Mouse (Mus musculus): Measurements from ENCODE around the gene Ifi35. TPM values are rescaled to one million over a fixed set of nuclear protein-coding genes. Genes with fewer than 3 reads are reported as not detected.
"Not testable (repeated sequence)": the region's sequence is repeated elsewhere in the genome, so short reads cannot be mapped to it uniquely, and the experiment has no call there.

Ifi35 gene
- polyA plus RNA-seq, 1 experiment from 2014 or later, result 31.9 TPM

DNA sequence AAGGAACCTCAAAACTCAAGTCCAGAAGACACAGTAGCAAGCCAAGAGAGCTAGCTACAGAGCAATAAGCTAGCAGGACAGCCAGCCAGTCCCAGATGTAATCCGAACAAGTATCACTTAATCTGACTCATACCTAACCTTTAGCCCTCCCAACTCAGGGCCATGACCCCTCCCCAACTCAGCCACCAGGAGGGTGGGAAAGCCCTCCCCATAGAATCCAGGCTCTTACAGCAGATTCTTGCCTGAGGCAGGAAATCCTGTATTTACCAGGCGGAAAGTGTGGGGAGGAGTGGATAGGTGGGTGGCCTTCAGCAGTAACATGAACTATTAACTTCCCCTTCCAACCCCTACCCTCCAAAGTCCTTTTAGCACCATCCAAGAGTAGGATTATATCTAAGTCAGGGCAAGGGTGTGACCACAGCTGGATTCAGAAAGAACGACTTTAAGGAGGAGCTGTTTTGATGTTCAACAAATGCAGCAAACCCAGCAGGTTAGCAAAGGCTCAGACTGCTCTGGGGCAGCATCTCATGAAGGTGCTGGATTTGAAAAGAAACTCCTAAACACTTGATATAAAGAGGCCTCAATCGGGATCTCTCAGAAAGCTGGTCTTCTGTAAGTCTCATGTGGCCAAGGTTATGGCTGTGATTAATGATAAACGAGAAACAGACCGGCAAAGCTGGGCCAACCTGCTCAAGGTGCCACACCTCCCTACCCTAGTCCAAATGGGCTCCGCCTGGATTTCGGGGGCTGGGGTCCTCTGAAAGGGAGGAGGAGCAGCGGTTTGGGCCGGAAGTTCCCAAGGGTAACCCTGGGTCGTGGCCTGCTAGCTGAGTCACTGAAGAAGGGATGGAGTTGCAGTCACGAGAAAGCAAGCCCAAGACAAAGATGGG, 16.2 kb downstream of the Ifi35 start, which contains the start of gene Rnd2:
Gene Rnd2, plus strand, starts transcription at position 789 of the 890 bp plus-strand sequence.
- Histone ChIP-seq H3K9me3 (replicated peaks; ENCODE audit: control insufficient read depth, low read length) (no peaks in the 10 kb centered on the region), H3K4me3 (ENCODE audit: low read length) (peak within 1 kb of the TSS; percentile 88), H3K4me1 (ENCODE audit: control insufficient read depth, insufficient read depth, low read length) (peaks cover 30% of the 10 kb centered on the region), H3K36me3 (ENCODE audit: control insufficient read depth, insufficient read depth) (peaks cover 14% of the 10 kb centered on the region), H3K9ac (ENCODE audit: low read length) (peak within 1 kb of the TSS; percentile 87), H3K27ac (ENCODE audit: low read length) (peak within 1 kb of the TSS; percentile 88), H3K27me3 (ENCODE audit: control insufficient read depth, insufficient read depth, low read length) (no peaks in the 10 kb centered on the region), H3K4me2 (ENCODE audit: low read depth, low read length) (peak within 1 kb of the TSS; percentile 93)
- ATAC-seq (replicated peaks; ENCODE audit: extremely low read depth, insufficient read depth, low FRiP score), result no peak
- 13% methylated on average over 12 of the region's 12 CpGs for WGBS

GRCm38 (mm10) chr11:101465101-101465868, 17.1 kb downstream of the Ifi35 start:
- WGBS, result under 1% methylated on average over 51 of the region's 51 CpGs
- H3K4me1 ChIP-seq (ENCODE audit: control insufficient read depth, insufficient read depth, low read length), result peaks cover 30% of the 10 kb centered on the region
- no peaks in the 10 kb centered on the region for H3K9me3 ChIP-seq (replicated peaks; ENCODE audit: control insufficient read depth, low read length)
- H3K27ac ChIP-seq (ENCODE audit: low read length), result peak overlapping the region; percentile 88
- peaks cover 11% of the 10 kb centered on the region for H3K36me3 ChIP-seq (ENCODE audit: control insufficient read depth, insufficient read depth)
- peak overlapping the region; percentile 87 for H3K9ac ChIP-seq (ENCODE audit: low read length)
- peak overlapping the region; percentile 88 for H3K4me3 ChIP-seq (ENCODE audit: low read length)
- no peaks in the 10 kb centered on the region for H3K27me3 ChIP-seq (ENCODE audit: control insufficient read depth, insufficient read depth, low read length)
- peak overlapping the region; percentile 93 for H3K4me2 ChIP-seq (ENCODE audit: low read depth, low read length)
- peak; percentile 33; the same call in 1 of the 2 replicates for ATAC-seq (replicated peaks; ENCODE audit: extremely low read depth, insufficient read depth, low FRiP score)

- peaks cover 30% of the 10 kb centered on the region for H3K4me1 ChIP-seq (ENCODE audit: control insufficient read depth, insufficient read depth, low read length)
- ATAC-seq (replicated peaks; ENCODE audit: extremely low read depth, insufficient read depth, low FRiP score), result peak; percentile 74
Measured at GRCm38 (mm10) chr11:101465869-101466551, 17.8 kb downstream of the Ifi35 start, which contains the start of gene Vat1. Vat1 (minus strand) TSS chr11:101466230.

GRCm38 (mm10) chr11:101466552-101466950, 18.3 kb downstream of the Ifi35 start:
- H3K36me3 ChIP-seq (ENCODE audit: control insufficient read depth, insufficient read depth); H3K9me3 ChIP-seq (replicated peaks; ENCODE audit: control insufficient read depth, low read length); H3K27ac ChIP-seq (ENCODE audit: low read length); H3K27me3 ChIP-seq (ENCODE audit: control insufficient read depth, insufficient read depth, low read length); ATAC-seq (replicated peaks; ENCODE audit: extremely low read depth, insufficient read depth, low FRiP score): not testable (repeated sequence)
- peaks cover 30% of the 10 kb centered on the region for H3K4me1 ChIP-seq (ENCODE audit: control insufficient read depth, insufficient read depth, low read length)
- H3K4me2 ChIP-seq (ENCODE audit: low read depth, low read length), result peak overlapping the region; percentile 93
- peak overlapping the region; percentile 87 for H3K9ac ChIP-seq (ENCODE audit: low read length)
- WGBS, result 51% methylated on average over 5 of the region's 5 CpGs
- peak overlapping the region; percentile 88 for H3K4me3 ChIP-seq (ENCODE audit: low read length)

More at GRCm38 (mm10) chr11:101465869-101466551, 17.8 kb downstream of the Ifi35 start, which contains the start of gene Vat1:
- H3K27me3 ChIP-seq (ENCODE audit: control insufficient read depth, insufficient read depth, low read length), result no peaks in the 10 kb centered on the region
- H3K9me3 ChIP-seq (replicated peaks; ENCODE audit: control insufficient read depth, low read length), result no peaks in the 10 kb centered on the region
- H3K4me2 ChIP-seq (ENCODE audit: low read depth, low read length), result peak within 1 kb of the TSS; percentile 93
- H3K27ac ChIP-seq (ENCODE audit: low read length), result peak within 1 kb of the TSS; percentile 88
- H3K4me3 ChIP-seq (ENCODE audit: low read length), result peak within 1 kb of the TSS; percentile 88
- 2% methylated on average over 57 of the region's 60 CpGs for WGBS
- peak within 1 kb of the TSS; percentile 87 for H3K9ac ChIP-seq (ENCODE audit: low read length)
- peaks cover 10% of the 10 kb centered on the region; the same call in 1 of the 2 replicates for H3K36me3 ChIP-seq (ENCODE audit: control insufficient read depth, insufficient read depth)

- peak; percentile 81 for ATAC-seq (replicated peaks; ENCODE audit: extremely low read depth, insufficient read depth, low FRiP score)
- Histone ChIP-seq H3K27ac (ENCODE audit: low read length) (0 out of 2 replicates have a peak overlapping the region, but pooled peaks have one; percentile 28), H3K36me3 (ENCODE audit: control insufficient read depth, insufficient read depth) (peaks cover under 1% of the 10 kb centered on the region; the same call in 1 of the 2 replicates), H3K4me3 (ENCODE audit: low read length) (peak overlapping the region; percentile 82), H3K4me1 (ENCODE audit: control insufficient read depth, insufficient read depth, low read length) (peaks cover 30% of the 10 kb centered on the region), H3K9ac (ENCODE audit: low read length) (peak overlapping the region; percentile 81), H3K9me3 (replicated peaks; ENCODE audit: control insufficient read depth, low read length) (no peaks in the 10 kb centered on the region), H3K27me3 (ENCODE audit: control insufficient read depth, insufficient read depth, low read length) (no peaks in the 10 kb centered on the region), H3K4me2 (ENCODE audit: low read depth, low read length) (peak overlapping the region; percentile 93)
- WGBS, result 1% methylated on average over 49 of the region's 54 CpGs
Measured at GRCm38 (mm10) chr11:101467477-101468262, 19.5 kb downstream of the Ifi35 start.

- H3K9ac ChIP-seq (ENCODE audit: low read length), result peak overlapping the region; percentile 81
- ATAC-seq (replicated peaks; ENCODE audit: extremely low read depth, insufficient read depth, low FRiP score), result 0 out of 2 replicates have a peak, but pooled peaks have one; percentile 0
- H3K9me3 ChIP-seq (replicated peaks; ENCODE audit: control insufficient read depth, low read length), result no peaks in the 10 kb centered on the region
- under 1% methylated on average over 25 of the region's 31 CpGs for WGBS
- peak overlapping the region; percentile 82 for H3K4me3 ChIP-seq (ENCODE audit: low read length)
- 0 out of 2 replicates have a peak overlapping the region, but pooled peaks have one; percentile 28 for H3K27ac ChIP-seq (ENCODE audit: low read length)
- no peaks in the 10 kb centered on the region for H3K27me3 ChIP-seq (ENCODE audit: control insufficient read depth, insufficient read depth, low read length)
- no peaks in the 10 kb centered on the region for H3K36me3 ChIP-seq (ENCODE audit: control insufficient read depth, insufficient read depth)
- peak overlapping the region; percentile 93 for H3K4me2 ChIP-seq (ENCODE audit: low read depth, low read length)
- H3K4me1 ChIP-seq (ENCODE audit: control insufficient read depth, insufficient read depth, low read length), result peaks cover 30% of the 10 kb centered on the region
Measured at GRCm38 (mm10) chr11:101468263-101468688, 20.1 kb downstream of the Ifi35 start.

- no peak for ATAC-seq (replicated peaks; ENCODE audit: extremely low read depth, insufficient read depth, low FRiP score)
- Histone ChIP-seq H3K4me3 (ENCODE audit: low read length) (peak overlapping the region; percentile 82), H3K27ac (ENCODE audit: low read length) (no peak overlapping the region), H3K4me1 (ENCODE audit: control insufficient read depth, insufficient read depth, low read length) (peaks cover 27% of the 10 kb centered on the region), H3K9me3 (replicated peaks; ENCODE audit: control insufficient read depth, low read length) (no peaks in the 10 kb centered on the region), H3K4me2 (ENCODE audit: low read depth, low read length) (peak overlapping the region; percentile 93), H3K27me3 (ENCODE audit: control insufficient read depth, insufficient read depth, low read length) (no peaks in the 10 kb centered on the region), H3K36me3 (ENCODE audit: control insufficient read depth, insufficient read depth) (no peaks in the 10 kb centered on the region), H3K9ac (ENCODE audit: low read length) (peak overlapping the region; percentile 81)
- 4% methylated on average over 13 of the region's 13 CpGs for WGBS
Measured at GRCm38 (mm10) chr11:101468731-101469130, 20.5 kb downstream of the Ifi35 start.

- H3K9ac ChIP-seq (ENCODE audit: low read length), result no peak overlapping the region; the same call in 1 of the 2 replicates
- no peak for ATAC-seq (replicated peaks; ENCODE audit: extremely low read depth, insufficient read depth, low FRiP score)
- no peak overlapping the region for H3K27ac ChIP-seq (ENCODE audit: low read length)
- no peaks in the 10 kb centered on the region for H3K27me3 ChIP-seq (ENCODE audit: control insufficient read depth, insufficient read depth, low read length)
- peaks cover 23% of the 10 kb centered on the region for H3K4me1 ChIP-seq (ENCODE audit: control insufficient read depth, insufficient read depth, low read length)
- H3K4me3 ChIP-seq (ENCODE audit: low read length), result peak overlapping the region; percentile 82; the same call in 1 of the 2 replicates
- peak overlapping the region; percentile 93 for H3K4me2 ChIP-seq (ENCODE audit: low read depth, low read length)
- H3K36me3 ChIP-seq (ENCODE audit: control insufficient read depth, insufficient read depth), result no peaks in the 10 kb centered on the region
- no peaks in the 10 kb centered on the region for H3K9me3 ChIP-seq (replicated peaks; ENCODE audit: control insufficient read depth, low read length)
- WGBS, result 63% methylated on average over 4 of the region's 4 CpGs
Measured at GRCm38 (mm10) chr11:101469155-101469554, 20.9 kb downstream of the Ifi35 start.

Data from heart, embryonic 16.5 days (tissue).